Mouse (Mus musculus) kidney, embryonic 15.5 days (tissue): ENCODE measurements around the gene Ndufs7. TPM values are rescaled to one million over a fixed set of nuclear protein-coding genes. Genes with fewer than 3 reads are reported as not detected.

Experiments used
- ATAC-seq: fragments of 200-750 bp; cut with Nextera tagmentation; replicated peaks from 2 replicates; pipeline ENCODE4 v1.8.0; 2017; ENCODE audit warnings: moderate TSS enrichment; ENCODE audit not compliant: low FRiP score
- H3K27ac ChIP-seq: fragments of 300-500 bp; sonication (generic); 2 replicates; pipeline ENCODE4 v1.5.1; 2015; ENCODE audit warnings: mild to moderate bottlenecking, inconsistent platforms
- H3K27me3 ChIP-seq: fragments of 300-500 bp; sonication (generic); 2 replicates; pipeline ENCODE4 v1.6.1; 2015; ENCODE audit warnings: inconsistent platforms
- H3K36me3 ChIP-seq: fragments of 300-500 bp; sonication (generic); 2 replicates; pipeline ENCODE4 v1.6.1; 2015; ENCODE audit warnings: inconsistent platforms
- H3K4me1 ChIP-seq: fragments of 300-500 bp; sonication (generic); 2 replicates; pipeline ENCODE4 v1.6.1; 2015; ENCODE audit warnings: inconsistent platforms
- H3K4me2 ChIP-seq: fragments of 300-500 bp; sonication (generic); 2 replicates; pipeline ENCODE4 v1.6.1; 2015; ENCODE audit warnings: moderate library complexity, mild to moderate bottlenecking, inconsistent platforms
- H3K4me3 ChIP-seq: fragments of 300-500 bp; sonication (generic); replicated peaks from 2 replicates; pipeline ENCODE4 v1.5.1; 2015; ENCODE audit warnings: mild to moderate bottlenecking, inconsistent platforms
- H3K9ac ChIP-seq: fragments of 300-500 bp; sonication (generic); 2 replicates; pipeline ENCODE4 v1.6.1; 2015; ENCODE audit warnings: mild to moderate bottlenecking, inconsistent platforms
- H3K9me3 ChIP-seq: fragments of 300-500 bp; sonication (generic); replicated peaks from 2 replicates; pipeline ENCODE4 v1.6.1; 2016; ENCODE audit warnings: inconsistent platforms
- WGBS: fragments of 180-500 bp; shearing (Covaris S2); methylation state at CpG from one replicate; pipeline ENCODE4 v1.1.7; 2015; ENCODE audit warnings: mixed read lengths; 5-methylcytosine and 5-hydroxymethylcytosine counted together
- polyA plus RNA-seq: library from polyadenylated mRNA; unstranded; fragments of >200 nt; fragmentation: Nextera tagmentation; extraction: Ambion mirVana; gene quantifications from 2 replicates; pipeline ENCODE4 v1.2.1, GENCODE M21; 2015

Ndufs7 gene
- polyA plus RNA-seq, 1 experiment from 2014 or later = 376 TPM

DNA sequence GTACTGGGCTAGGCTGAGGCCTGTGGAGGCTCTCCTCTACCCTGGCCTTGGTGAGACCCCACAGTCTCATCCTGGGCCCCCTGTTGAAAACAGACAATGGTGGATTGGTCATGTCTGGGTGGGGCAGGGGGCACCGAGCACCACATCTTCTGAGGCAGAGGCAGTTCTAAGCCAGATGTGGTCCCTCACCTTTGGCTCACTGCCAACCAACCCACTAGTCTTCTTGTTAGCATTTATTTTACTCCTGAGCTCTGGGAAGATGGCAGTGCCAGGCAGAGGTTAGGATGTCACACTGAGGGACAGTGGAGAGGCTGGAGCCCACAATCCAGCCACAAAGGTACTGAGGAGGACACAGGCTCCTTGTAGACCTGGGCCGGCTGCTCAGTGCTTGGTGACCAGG lies 9.0 kb downstream of the Ndufs7 start:
- Histone ChIP-seq H3K4me2 (no peak overlapping the region), H3K27me3 (no peaks in the 10 kb centered on the region), H3K9ac (no peak overlapping the region), H3K36me3 (peaks cover 61% of the 10 kb centered on the region), H3K4me1 (peaks cover 39% of the 10 kb centered on the region), H3K27ac (no peak overlapping the region), H3K9me3 (no peaks in the 10 kb centered on the region), H3K4me3 (no peak overlapping the region)
- 85% methylated on average over 2 of the region's 2 CpGs for WGBS
- ATAC-seq = no peak

- Histone ChIP-seq H3K4me1 (peaks cover 41% of the 10 kb centered on the region), H3K36me3 (peaks cover 52% of the 10 kb centered on the region), H3K27me3 (no peaks in the 10 kb centered on the region), H3K9me3 (no peaks in the 10 kb centered on the region), H3K27ac (peak overlapping the region; percentile 99; the same call in 1 of the 2 replicates), H3K4me2 (peak overlapping the region; percentile 96), H3K9ac (peak overlapping the region; percentile 63; the same call in 1 of the 2 replicates), H3K4me3 (peak overlapping the region; percentile 55; the same call in 1 of the 2 replicates)
- WGBS = 86% methylated on average over 14 of the region's 14 CpGs
- no peak for ATAC-seq
Measured at GRCm38 (mm10) chr10:80258752-80259462, 10.0 kb downstream of the Ndufs7 start.

DNA sequence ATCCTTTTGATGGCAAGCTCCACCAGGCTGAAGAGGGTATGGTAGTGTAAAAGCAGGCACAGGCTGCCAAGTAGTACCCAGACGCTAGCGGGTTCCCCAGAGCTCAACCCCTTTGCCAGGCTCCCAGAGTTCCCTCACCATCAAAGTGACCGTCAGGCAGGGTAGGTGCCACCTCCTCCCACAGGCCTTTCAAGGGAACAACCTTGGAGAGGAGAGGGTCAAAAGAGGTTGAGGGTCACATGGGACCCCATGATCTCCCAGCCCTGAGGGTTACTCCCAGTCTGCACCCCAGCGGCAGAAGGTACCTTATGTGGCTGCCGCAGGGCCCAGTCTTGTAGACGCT lies 10.5 kb downstream of the Ndufs7 start:
- peak overlapping the region; percentile 55 for H3K4me3 ChIP-seq
- ATAC-seq = no peak
- peak overlapping the region; percentile 63 for H3K9ac ChIP-seq
- H3K27me3 ChIP-seq = no peaks in the 10 kb centered on the region
- H3K4me2 ChIP-seq = peak overlapping the region; percentile 96
- H3K4me1 ChIP-seq = peaks cover 41% of the 10 kb centered on the region
- H3K36me3 ChIP-seq = peaks cover 46% of the 10 kb centered on the region
- WGBS = 71% methylated on average over 6 of the region's 6 CpGs
- no peaks in the 10 kb centered on the region for H3K9me3 ChIP-seq
- peak overlapping the region; percentile 99 for H3K27ac ChIP-seq

DNA sequence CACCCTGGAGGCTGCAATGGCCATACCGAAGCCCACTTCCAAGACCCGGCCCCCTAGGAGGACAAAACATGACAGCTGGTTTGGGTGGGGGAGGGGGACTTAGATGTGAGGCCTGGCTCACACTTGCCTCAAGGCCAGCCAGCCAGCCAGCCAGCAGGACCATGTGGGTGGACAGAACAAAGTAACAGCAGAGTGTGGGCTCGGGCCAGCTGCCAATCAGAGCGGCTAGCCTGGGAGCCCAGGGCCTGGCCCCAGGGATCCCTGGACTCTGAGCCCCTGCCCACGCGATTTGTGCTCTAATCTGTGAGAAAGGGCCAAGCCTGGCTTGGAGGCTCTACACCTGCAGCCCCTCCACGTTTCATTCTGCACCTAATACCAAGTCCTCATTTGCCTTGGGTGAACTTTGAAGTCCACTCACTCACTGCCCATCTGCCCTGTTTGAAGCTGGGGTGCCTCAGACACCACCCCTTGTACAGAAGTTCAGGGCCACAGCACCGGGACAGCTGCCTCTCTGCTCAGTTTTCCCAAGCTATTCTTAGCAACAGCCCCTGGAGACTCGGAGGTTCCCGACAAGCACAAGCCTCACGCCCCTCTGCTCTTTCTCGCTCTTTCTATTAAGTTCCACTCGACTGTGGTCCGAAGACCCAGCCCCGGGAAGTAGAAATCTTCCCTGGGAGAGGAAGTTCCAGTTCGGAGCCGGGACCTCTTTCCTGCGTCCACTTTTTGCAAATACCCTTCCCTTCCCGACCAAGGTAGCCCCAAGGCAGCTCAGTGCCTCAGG lies 11.1 kb downstream of the Ndufs7 start:
- Histone ChIP-seq H3K4me3 (peak overlapping the region; percentile 55), H3K4me2 (peak overlapping the region; percentile 96), H3K36me3 (peaks cover 40% of the 10 kb centered on the region), H3K27me3 (no peaks in the 10 kb centered on the region), H3K9ac (peak overlapping the region; percentile 63), H3K27ac (peak overlapping the region; percentile 99), H3K9me3 (no peaks in the 10 kb centered on the region), H3K4me1 (peaks cover 41% of the 10 kb centered on the region)
- no peak for ATAC-seq
- WGBS = 6% methylated on average over 19 of the region's 19 CpGs

GRCm38 (mm10) chr10:80260642-80261584 lies 12.0 kb downstream of the Ndufs7 start, which contains the start of the genes Gamt and Dazap1:
Gene Gamt, minus strand, starts transcription at chr10:80261012.
Gene Dazap1, plus strand, starts transcription at chr10:80261486.
- Histone ChIP-seq H3K9ac (peak within 1 kb of the TSS; percentile 63), H3K4me2 (peak within 1 kb of the TSS; percentile 96), H3K4me1 (peaks cover 46% of the 10 kb centered on the region), H3K27ac (peak within 1 kb of the TSS; percentile 99), H3K27me3 (no peaks in the 10 kb centered on the region), H3K4me3 (peak within 1 kb of the TSS; percentile 55), H3K36me3 (peaks cover 32% of the 10 kb centered on the region), H3K9me3 (no peaks in the 10 kb centered on the region)
- peak; percentile 92 for ATAC-seq
- under 1% methylated on average over 49 of the region's 49 CpGs for WGBS

DNA sequence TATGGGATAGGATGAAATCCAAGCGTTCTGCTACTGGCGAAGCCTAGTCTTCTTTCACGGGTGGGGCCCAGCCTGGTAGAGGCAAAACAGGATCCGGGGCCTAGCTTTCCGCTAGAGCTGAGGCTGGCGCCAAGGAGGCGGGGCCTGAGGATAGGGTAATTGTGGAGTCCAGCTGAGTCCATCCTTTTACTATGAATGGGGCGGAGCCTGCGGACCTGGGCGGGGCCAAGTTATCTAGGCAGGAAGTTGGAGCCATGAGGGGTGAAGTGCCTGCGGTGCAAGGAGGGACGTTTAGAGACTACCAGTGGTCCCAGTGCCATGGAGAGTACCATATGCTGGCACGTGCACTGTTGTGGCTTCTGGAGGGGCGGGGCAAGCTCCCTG lies 12.7 kb downstream of the Ndufs7 start:
- peak overlapping the region; percentile 48 for H3K9ac ChIP-seq
- no peaks in the 10 kb centered on the region for H3K9me3 ChIP-seq
- H3K4me1 ChIP-seq = peaks cover 53% of the 10 kb centered on the region
- H3K27me3 ChIP-seq = no peaks in the 10 kb centered on the region
- peaks cover 25% of the 10 kb centered on the region for H3K36me3 ChIP-seq
- H3K4me2 ChIP-seq = peak overlapping the region; percentile 96
- H3K4me3 ChIP-seq = peak overlapping the region; percentile 55
- peak overlapping the region; percentile 99 for H3K27ac ChIP-seq
- peak; percentile 72 for ATAC-seq
- under 1% methylated on average over 14 of the region's 14 CpGs for WGBS

DNA sequence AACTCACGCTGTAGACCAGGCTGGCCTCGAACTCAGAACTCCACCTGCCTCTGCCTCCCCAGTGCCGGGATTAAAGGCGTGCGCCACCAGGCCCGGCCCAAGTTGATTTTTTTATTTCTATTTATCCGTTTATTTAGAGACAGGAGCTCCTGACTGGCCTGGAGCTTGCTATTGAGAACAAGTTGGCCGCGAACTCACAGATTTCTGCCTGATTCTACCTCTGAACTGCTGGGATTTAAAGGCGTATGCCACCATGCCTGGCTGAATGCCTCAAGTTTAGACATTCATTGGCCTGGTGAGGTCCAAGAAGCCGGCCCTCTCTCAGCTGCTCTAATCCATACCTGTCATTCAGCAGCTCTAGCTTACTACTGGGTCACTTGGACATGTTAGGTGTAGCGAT lies 13.2 kb downstream of the Ndufs7 start:
- peak overlapping the region; percentile 48 for H3K9ac ChIP-seq
- ATAC-seq = no peak

DNA sequence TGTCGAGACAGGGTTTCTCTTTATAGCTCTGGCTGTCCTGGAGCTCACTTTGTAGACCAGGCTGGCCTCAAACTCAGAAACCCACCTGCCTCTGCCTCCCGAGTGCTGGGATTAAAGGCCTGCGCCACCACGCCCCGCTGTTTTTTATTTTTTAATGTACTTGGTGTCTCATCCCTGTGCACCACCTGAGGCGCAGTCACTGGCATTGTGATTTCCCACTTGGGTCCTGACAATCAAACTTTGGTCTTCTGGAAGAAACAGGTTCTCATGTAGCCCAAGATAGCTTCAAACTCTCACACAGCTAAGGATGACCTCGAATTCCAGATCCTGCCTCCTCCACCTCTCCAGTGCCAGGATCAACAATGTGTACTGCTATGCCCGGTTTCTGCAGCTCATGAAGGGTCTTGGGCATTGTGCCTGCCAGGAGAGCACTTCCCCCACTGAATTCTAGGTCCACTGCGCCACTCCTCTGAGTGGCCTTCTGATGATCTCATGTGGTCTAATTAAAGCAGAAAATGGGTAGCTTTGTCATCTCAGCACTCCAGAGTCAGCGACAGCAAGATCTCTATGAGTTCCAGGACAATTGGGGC lies 13.9 kb downstream of the Ndufs7 start:
- peaks cover 65% of the 10 kb centered on the region for H3K4me1 ChIP-seq
- H3K4me2 ChIP-seq = no peak overlapping the region
- no peak for ATAC-seq

More for the DNA sequence above, 13.2 kb downstream of the Ndufs7 start:
- H3K27ac ChIP-seq = peak overlapping the region; percentile 99
- no peaks in the 10 kb centered on the region for H3K27me3 ChIP-seq
- H3K4me3 ChIP-seq = peak overlapping the region; percentile 55
- peak overlapping the region; percentile 96 for H3K4me2 ChIP-seq
- peaks cover 22% of the 10 kb centered on the region for H3K36me3 ChIP-seq
- H3K4me1 ChIP-seq = peaks cover 58% of the 10 kb centered on the region
- 75% methylated on average over 12 of the region's 12 CpGs for WGBS
- no peaks in the 10 kb centered on the region for H3K9me3 ChIP-seq

GRCm38 (mm10) chr10:80264341-80265148 lies 15.6 kb downstream of the Ndufs7 start:
- 1% methylated on average over 81 of the region's 81 CpGs for WGBS
- Histone ChIP-seq H3K9me3 (no peaks in the 10 kb centered on the region), H3K27me3 (no peaks in the 10 kb centered on the region), H3K9ac (peak overlapping the region; percentile 100), H3K4me2 (peak overlapping the region; percentile 83), H3K4me3 (peak overlapping the region; percentile 98), H3K36me3 (peaks cover 22% of the 10 kb centered on the region), H3K27ac (peak overlapping the region; percentile 82), H3K4me1 (peaks cover 65% of the 10 kb centered on the region)
- peak; percentile 33 for ATAC-seq

More for the DNA sequence above, 13.9 kb downstream of the Ndufs7 start:
- Histone ChIP-seq H3K27ac (no peak overlapping the region), H3K9ac (no peak overlapping the region), H3K4me3 (no peak overlapping the region), H3K9me3 (no peaks in the 10 kb centered on the region), H3K27me3 (no peaks in the 10 kb centered on the region), H3K36me3 (peaks cover 23% of the 10 kb centered on the region)
- 90% methylated on average over 10 of the region's 10 CpGs for WGBS

DNA sequence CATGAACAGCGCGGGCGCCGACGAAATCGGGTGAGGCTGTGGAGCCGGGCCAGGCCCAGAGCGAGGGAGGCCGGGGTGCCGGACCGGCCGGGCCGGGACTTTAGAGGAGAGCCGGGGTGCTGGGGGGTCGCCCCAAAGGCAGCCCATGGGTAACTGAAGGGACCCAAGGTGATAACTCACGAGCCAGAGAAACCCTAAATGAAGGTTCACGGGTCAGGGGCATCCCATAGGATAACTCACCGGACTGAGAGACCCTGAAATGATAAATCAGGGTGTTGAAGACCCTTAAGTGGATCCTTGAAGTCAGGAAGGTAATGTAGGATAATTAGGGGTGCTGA lies 16.2 kb downstream of the Ndufs7 start:
- Histone ChIP-seq H3K27ac (peak overlapping the region; percentile 82), H3K4me3 (peak overlapping the region; percentile 98), H3K9me3 (no peaks in the 10 kb centered on the region), H3K27me3 (no peaks in the 10 kb centered on the region), H3K9ac (peak overlapping the region; percentile 100), H3K4me1 (peaks cover 63% of the 10 kb centered on the region), H3K4me2 (peak overlapping the region; percentile 83), H3K36me3 (peaks cover 25% of the 10 kb centered on the region)
- ATAC-seq = no peak
- WGBS = 0% methylated on average over 18 of the region's 18 CpGs
